ENCODE assay signal across 20 mouse cellular contexts in the genomic region with DNA sequence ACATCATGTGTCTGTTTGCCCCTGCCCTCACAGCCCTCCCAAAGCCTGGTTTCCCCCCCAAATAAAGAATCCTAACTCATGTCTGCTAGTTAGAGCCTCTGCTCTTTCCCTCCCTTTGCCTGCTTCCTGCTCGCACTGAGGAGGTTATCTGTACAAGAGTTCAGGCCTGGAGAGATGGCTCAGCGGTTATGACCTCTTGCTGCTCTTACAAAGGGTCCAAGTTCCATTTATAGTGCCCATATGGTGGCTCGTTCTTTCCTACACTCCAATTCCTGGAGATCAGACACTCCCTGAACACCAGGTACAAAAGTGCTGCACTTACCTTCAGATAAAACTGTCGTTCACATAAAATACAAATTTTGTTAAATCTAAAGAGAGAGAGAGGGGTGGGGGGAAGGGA.
"Had no signal": no experiment of that assay in that cellular context is flagged by ENCODE, and none has a peak within 500 bp of the region (broad histone marks: within the 10 kb centered on the region; RNA-seq: fewer than 3 reads in every experiment).

No protein-coding gene starts in this region.

- DNase-seq: liver, embryonic 13.5 days; liver, postnatal 0 days; lung, adult 2 months; lung, postnatal 14 days; lung, postnatal 36 days; retina, postnatal 1 day; right cerebral cortex, adult 18-20 months; right cerebral cortex, postnatal 25 days; right cerebral cortex, postnatal 4 days; thymus, adult 18-20 months; thymus, postnatal 14 days; thymus, postnatal 36 days had no signal

- ATAC-seq: liver, postnatal 0 days; lung, postnatal 0 days; midbrain, embryonic 15.5 days had no signal

- H3K4me2 ChIP-seq: liver, embryonic 13.5 days; liver, embryonic 15.5 days; lung, embryonic 15.5 days; midbrain, embryonic 12.5 days; midbrain, embryonic 15.5 days; neural tube, embryonic 12.5 days had no signal

- H3K4me3 ChIP-seq: liver, embryonic 13.5 days; liver, embryonic 15.5 days; lung, embryonic 15.5 days; megakaryocyte, embryonic 14.5 days; midbrain, embryonic 12.5 days; midbrain, embryonic 15.5 days; neural tube, embryonic 12.5 days had no signal

- H3K4me1 ChIP-seq: liver, embryonic 13.5 days; liver, embryonic 15.5 days; lung, embryonic 15.5 days; megakaryocyte, embryonic 14.5 days; midbrain, embryonic 12.5 days; midbrain, embryonic 15.5 days; neural tube, embryonic 12.5 days had no signal

- H3K27ac ChIP-seq: liver, embryonic 13.5 days; liver, embryonic 15.5 days; lung, embryonic 15.5 days; macrophage; midbrain, embryonic 12.5 days; midbrain, embryonic 15.5 days; neural tube, embryonic 12.5 days had no signal

- H3K27me3 ChIP-seq: liver, embryonic 13.5 days; liver, embryonic 15.5 days; lung, embryonic 15.5 days; midbrain, embryonic 12.5 days; midbrain, embryonic 15.5 days; neural tube, embryonic 12.5 days had no signal

- H3K36me3 ChIP-seq: lung, embryonic 15.5 days; midbrain, embryonic 12.5 days; midbrain, embryonic 15.5 days; neural tube, embryonic 12.5 days had no signal

- H3K9ac ChIP-seq: liver, embryonic 13.5 days; liver, embryonic 15.5 days; liver, postnatal 0 days; lung, embryonic 15.5 days; midbrain, embryonic 12.5 days; midbrain, embryonic 15.5 days; neural tube, embryonic 12.5 days had no signal

- H3K9me3 ChIP-seq: liver, embryonic 13.5 days; liver, embryonic 15.5 days; lung, embryonic 15.5 days; megakaryocyte, embryonic 14.5 days; midbrain, embryonic 12.5 days; midbrain, embryonic 15.5 days; neural tube, embryonic 12.5 days had no signal
